Mouse (Mus musculus): ENCODE data around the gene Mt2. TPM values are rescaled to one million over a fixed set of nuclear protein-coding genes. Genes with fewer than 3 reads are reported as not detected.
"Not testable (repeated sequence)": the region's sequence is repeated elsewhere in the genome, so short reads cannot be mapped to it uniquely, and the experiment has no call there.

Mt2 gene
- total RNA-seq (2021), result 100 to 1,000 TPM in 1 of 2 experiments, 10 to 100 TPM in 1; 18.7 to 229 TPM
- long read RNA-seq, experiment 1, transcript Mt2-201 (3 exons, 511 nt), result major isoform, 6 of 7 reads
- long read RNA-seq, experiment 1, partial matches to known transcripts, result 0 of 7 reads
- long read RNA-seq, experiment 1, other reads (novel, unspliced or antisense), result 1 of 7 reads
- long read RNA-seq, experiment 2, transcript Mt2-201 (3 exons, 511 nt), result major isoform, 10 of 10 reads
- long read RNA-seq, experiment 2, partial matches to known transcripts, result 0 of 10 reads
- long read RNA-seq, experiment 2, other reads (novel, unspliced or antisense), result 0 of 10 reads

DNA sequence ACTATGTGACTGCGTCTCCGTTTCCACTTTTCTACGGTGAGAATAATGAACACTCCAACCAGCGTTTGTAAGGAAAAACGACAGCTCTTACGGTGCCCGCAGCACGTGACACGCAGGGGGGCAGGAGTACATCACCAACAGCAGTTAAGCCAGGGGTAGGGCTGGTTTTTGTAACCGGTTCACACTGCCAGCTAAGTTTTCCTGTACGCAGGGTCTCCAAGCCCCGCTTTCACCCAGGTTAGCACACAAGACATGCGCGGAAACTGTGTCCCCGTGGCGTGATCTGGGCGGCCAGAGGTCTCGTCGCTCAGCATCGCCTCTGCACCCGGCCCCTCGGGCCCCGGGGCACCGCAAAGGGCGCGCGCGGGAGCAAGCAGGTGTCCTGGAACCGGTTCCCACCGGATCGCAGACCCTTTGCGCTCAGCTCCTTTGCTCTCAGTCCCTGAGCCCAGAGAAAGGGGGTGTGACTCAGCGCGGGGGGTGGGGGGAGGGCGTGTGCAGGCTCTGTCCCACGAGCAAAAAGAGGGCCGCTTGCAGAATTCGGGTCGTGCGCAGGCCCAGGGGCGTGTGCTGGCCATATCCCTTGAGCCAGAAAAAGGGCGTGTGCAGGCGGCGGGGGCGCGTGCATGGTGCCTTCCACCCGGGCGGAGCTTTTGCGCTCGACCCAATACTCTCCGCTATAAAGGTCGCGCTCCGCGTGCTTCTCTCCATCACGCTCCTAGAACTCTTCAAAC lies at the start of gene Mt2:
Gene Mt2 (plus strand): TSS at position 590 of the 734 bp plus-strand sequence.
- DNase-seq (ENCODE audit: low spot score), result peak; percentile 81

GRCm38 (mm10) chr8:94122711-94123468 lies 49.6 kb upstream of the Mt2 start:
- no peak for DNase-seq (ENCODE audit: low spot score)

- DNase-seq (ENCODE audit: low spot score), result no peak
These were observed 44.8 kb upstream of the Mt2 start for GRCm38 (mm10) chr8:94127711-94128110.

DNA sequence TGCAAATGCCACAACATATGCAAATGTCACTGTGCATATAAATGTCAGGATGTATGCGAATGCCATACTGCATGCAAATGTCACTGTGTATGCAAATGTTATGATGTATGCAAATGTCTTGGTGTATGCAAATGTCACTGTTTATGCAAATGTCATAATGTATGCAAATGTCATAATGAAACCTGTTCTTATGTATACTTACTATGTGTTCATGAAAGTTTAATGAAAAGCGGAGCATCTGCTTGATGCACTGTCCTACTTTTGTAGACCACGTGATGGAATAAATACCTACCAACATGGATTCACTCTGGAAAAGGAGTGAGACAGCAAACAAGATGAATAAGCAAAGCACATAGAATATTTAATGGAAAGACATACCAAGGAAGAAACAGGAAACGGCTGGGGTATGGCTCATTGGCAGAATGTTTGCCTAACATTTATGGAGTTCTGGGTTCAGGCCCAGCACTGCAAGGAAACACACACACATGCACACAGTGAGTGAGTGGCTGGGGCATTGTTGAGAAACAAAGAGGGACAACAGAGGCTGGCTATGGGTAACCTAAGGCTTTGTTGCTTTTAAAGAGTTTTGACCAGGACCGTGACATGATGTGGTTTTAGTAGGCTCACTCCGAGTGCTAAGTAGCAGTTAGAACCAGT lies 43.2 kb upstream of the Mt2 start:
- DNase-seq (ENCODE audit: low spot score), result no peak

- DNase-seq (ENCODE audit: low spot score), result no peak
These were observed 42.3 kb upstream of the Mt2 start for GRCm38 (mm10) chr8:94130126-94130525.

DNA sequence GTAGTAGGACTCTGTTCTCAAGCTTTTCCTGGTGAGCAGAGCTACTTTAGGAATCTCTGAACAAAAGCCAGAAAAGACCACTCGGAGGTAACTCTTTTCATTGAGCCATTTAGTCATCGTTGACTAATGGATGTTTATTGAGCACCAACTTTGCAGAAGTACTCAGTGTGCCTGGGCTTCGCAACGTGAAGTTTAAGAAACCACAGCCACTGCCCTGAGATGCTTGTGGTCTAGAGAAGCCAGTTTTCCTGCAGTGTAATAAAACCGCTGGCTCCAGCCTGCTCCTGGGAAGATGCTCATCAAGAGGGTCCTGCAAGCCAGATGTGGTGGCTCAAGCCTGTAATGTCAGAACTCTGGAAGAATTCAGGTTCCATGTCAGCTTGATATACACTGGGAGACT lies 40.4 kb upstream of the Mt2 start:
- DNase-seq (ENCODE audit: low spot score), result no peak

GRCm38 (mm10) chr8:94134601-94135000 lies 37.9 kb upstream of the Mt2 start:
- not testable (repeated sequence) for DNase-seq (ENCODE audit: low spot score)

DNA sequence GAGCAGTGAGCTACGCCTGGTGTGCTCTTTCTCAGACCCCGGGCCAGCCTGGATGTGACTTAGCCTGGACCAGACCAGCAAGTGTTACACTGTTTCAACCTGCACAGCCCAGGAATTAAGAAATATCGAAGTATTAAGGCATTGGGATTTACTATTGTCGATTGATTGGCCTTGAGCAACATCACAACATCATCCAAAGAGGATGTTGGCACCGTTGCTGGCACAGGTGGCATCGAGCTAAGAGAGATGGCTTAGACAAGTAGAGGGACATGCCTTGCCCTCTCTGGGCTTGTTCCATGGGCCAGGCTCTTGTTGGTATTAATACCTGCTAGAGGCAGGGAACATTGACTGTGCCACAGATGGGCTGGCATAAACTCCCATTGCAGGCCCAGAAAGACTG lies 36.9 kb upstream of the Mt2 start:
- DNase-seq (ENCODE audit: low spot score), result no peak

DNA sequence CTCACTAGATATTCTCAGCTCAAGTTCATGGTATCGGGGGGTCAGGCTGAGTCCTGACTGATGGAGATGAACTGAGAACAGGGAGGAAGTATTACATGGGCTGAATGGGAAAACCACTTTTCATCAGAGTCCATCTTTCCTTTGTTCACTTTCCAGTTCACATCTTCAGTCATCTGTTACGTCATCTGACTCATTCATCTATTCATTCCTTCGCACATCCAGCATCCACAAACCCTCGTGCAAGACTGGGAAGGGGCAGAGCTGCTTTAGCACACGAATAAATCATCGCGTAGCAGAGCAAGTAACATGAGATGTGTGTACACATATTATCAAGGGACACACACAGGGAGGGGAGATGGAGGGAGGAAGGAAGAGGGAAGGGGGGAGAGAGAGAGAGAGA lies 36.3 kb upstream of the Mt2 start:
- DNase-seq (ENCODE audit: low spot score), result no peak

DNA sequence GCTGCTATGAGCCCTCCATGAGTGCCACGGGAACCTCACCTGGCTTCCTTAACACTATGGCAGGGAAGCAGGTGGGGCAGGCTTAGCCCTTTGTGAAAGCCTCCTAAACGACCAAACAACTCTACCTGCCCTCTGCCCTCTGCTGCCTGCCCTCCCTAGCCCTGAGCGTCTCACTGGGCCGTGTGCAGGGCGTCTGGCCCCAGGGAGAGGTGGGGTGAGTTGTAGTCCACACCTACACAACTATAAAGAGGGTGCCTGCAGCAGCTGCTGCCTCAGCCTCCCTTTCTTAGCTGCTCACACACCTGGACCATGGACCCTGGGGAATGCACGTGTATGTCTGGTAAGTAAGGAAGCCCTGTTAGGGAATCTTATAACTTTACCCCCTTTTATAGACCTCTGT lies 35.5 kb upstream of the Mt2 start, which contains the start of gene Mt4:
Gene Mt4 (plus strand): TSS at position 265 of the 400 bp plus-strand sequence.
- DNase-seq (ENCODE audit: low spot score), result no peak

DNA sequence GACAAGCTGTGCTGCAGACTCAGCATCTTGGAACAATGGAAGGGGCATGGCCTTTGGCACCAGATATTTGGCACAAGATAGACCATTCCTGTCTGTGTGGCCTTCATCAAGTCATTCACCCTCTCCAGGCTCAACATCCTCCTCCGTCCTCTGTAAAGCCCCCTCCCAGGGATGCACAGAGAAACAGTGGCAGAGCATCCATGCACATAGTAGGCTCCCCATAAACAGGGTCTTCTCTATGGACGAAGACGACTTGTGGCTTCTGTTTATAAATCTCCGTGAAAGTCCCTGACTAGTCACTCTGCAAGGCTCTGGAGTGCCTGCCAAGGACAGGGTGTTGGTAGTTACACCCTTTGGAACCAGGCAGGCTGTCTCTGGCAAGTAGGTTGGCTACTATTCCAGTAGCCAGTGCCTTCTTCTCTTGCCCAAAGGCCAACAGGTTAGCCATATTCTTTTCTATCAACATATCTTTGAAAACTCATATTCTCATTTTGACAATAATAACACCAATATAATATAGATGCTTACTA lies 32.1 kb upstream of the Mt2 start:
- peak; percentile 19 for DNase-seq (ENCODE audit: low spot score)

GRCm38 (mm10) chr8:94148236-94148635 lies 24.2 kb upstream of the Mt2 start:
- DNase-seq (ENCODE audit: low spot score), result no peak

GRCm38 (mm10) chr8:94150925-94151324 lies 21.5 kb upstream of the Mt2 start:
- no peak for DNase-seq (ENCODE audit: low spot score)

- DNase-seq (ENCODE audit: low spot score), result peak; percentile 42
These were observed 19.8 kb upstream of the Mt2 start, which contains the start of gene Mt3 for GRCm38 (mm10) chr8:94152513-94153300. Gene Mt3 (plus strand): TSS chr8:94152607.

DNA sequence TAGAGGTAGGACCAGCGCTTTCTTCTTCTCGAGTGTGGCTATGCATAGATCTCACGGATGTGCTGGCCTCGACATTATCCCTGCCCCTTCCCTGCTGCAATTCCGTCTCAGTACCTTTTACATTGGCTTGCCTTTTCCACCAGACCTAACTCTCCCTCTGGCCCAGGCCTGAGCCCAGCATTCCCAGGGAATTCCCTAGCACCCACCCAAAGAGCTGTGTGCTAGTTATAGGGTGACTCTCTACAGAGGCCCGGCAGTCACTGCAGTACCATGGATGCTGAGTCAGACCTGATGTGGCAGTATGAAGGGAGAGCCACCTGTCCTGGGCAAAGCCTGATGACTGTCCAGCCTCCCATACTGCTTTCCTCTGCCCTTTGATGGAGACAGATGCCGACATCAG lies 19.0 kb upstream of the Mt2 start:
- no peak for DNase-seq (ENCODE audit: low spot score)

DNA sequence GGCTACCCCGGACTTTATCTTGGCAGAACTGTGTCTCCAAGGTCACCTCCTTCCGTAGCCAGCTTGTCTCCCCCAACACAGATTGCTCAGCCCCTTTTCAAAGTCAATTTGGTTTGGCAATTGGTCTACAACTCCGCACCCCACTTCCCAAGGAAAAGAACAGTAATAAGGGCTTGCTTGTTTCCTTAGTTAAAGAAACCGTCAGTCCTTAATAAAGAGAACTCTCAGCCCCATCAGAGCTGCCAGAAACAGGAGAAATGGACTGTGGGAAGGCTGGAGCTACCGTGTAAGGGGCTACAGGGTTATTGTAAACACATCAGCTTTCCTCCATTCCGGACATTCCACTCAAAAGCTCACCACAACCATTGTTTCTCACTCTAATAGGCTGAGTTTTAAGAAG lies 17.9 kb upstream of the Mt2 start:
- DNase-seq (ENCODE audit: low spot score), result no peak

- no peak for DNase-seq (ENCODE audit: low spot score)
These were observed 16.4 kb upstream of the Mt2 start for GRCm38 (mm10) chr8:94156092-94156491.

GRCm38 (mm10) chr8:94165772-94166171 lies 6.7 kb upstream of the Mt2 start:
- DNase-seq (ENCODE audit: low spot score), result not testable (repeated sequence)

- DNase-seq (ENCODE audit: low spot score), result peak; percentile 92
These were observed 5.2 kb upstream of the Mt2 start for GRCm38 (mm10) chr8:94167244-94167643.

DNA sequence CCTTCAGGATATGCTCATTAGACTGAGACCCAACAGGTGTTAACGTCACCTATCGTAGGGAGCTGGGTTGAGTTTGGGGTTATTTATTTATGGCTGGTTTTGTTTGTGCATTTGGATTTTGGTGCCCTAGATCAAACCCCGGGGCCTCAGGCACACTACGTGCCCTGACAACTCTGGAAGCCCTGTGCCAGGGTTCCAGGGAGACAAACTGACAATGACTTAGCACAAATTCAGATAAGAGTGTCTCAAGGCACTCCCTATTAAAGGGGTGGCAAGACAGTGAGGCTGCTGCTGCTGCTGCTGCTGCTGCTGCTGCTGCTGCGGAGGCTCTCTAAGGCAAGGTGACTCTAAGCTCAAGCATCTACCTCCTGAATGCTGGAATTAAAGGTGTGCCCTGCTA lies 2.9 kb upstream of the Mt2 start:
- DNase-seq (ENCODE audit: low spot score), result no peak
